Mouse (Mus musculus) thymus, postnatal 0 days (tissue): ENCODE measurements around the gene Kcnc3. TPM values are rescaled to one million over a fixed set of nuclear protein-coding genes. Genes with fewer than 3 reads are reported as not detected.

Experiments used
- DNase-seq: peaks from one replicate; pipeline ENCODE4 v3.0.0-alpha.2; 2015; ENCODE audit warnings: low spot score
- polyA plus RNA-seq: library from polyadenylated mRNA; unstranded; fragments of >200 nt; fragmentation: Nextera tagmentation; extraction: Ambion mirVana; gene quantifications from 2 replicates; pipeline ENCODE4 v1.2.1, GENCODE M21; 2015

The Kcnc3 gene
- polyA plus RNA-seq, 1 experiment from 2014 or later, result not detected

DNA sequence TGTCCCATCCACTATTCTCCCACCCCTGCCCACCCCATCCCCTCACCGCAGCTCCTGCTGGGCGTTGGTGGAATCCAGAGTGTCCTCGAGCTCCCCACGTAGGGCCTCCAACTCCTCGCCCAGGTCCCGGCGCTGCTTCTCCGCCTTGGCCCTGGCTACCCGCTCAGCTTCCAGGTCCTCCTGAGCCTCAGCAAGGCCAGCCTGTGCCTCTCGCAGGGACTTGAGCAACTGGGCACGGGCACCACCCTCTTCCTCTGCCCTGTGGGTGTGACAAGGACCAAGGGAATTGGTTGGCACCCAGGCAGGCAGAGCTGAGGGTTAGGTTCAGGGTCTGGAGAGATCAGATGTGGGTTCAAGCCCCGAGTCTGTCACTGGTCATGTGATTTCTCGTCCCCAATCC lies 36.5 kb downstream of the Kcnc3 start:
- no peak for DNase-seq

DNA sequence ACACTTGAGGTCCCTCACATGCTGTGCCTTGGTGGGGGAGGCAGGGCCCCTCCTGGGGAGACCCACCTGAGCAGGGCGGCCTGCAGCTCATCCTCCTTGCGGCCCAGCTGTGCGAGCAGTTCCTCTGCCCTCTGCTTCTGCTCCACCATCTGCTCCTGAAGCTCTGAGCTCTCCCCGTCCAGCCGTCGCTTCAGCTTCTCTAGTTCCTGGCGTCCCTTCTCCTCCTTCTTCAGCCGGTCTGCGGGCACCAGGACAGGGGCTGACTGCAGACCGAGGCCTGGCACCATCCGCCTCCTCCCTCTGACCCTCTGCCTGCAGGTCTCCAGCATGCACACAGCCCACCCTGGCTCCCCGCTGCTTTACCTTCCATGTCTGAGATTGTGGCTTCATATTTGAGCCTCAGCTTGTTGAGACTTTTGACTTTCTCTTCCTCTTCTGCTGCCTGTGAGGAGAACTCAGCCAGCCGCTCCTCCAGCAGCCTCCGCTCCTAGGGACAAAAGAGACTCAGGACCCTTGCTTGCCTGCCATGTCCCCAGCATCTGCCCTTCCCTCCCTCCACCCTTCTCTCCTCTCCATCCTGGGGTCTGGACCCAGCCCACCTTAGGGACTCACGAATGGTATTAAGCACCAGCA lies 38.1 kb downstream of the Kcnc3 start:
- no peak for DNase-seq

DNA sequence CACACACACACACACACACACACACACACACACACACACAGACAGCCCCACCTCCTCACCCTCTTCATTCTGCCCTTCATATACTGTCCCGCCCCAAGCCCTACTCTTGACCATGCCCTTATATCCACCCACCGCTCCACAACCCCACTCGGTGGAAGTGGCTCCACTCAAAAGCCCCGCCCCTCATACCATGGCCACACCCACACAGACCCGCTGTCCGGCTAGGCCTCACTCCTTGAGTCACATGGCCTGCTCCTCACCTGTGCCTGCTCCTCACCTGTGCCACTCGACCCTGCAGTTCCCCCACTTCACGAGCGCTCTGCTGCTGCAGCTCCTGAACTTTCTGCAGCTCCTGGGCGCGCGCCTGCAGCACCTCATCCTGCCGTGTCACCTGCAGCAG lies 40.0 kb downstream of the Kcnc3 start:
- no peak for DNase-seq

DNA sequence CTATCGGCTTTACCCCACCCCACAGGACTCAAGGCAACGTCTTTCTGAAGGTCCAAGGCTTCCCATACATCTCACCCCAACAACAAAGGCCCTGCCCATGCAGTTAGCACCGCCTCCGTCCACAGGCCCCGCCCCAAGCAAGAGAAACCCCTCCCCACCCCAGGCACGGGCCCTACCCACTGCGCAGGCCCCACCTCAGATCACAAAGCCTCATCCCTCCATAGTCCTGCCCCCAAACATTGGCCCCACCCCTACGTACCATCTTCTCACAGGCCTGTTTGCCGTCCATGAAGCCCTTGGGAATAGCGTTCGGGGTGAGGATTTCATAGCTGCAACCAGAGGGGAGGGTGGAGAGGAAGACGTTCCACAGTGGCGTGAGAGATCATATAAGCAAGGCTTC lies 42.2 kb downstream of the Kcnc3 start:
- no peak for DNase-seq

DNA sequence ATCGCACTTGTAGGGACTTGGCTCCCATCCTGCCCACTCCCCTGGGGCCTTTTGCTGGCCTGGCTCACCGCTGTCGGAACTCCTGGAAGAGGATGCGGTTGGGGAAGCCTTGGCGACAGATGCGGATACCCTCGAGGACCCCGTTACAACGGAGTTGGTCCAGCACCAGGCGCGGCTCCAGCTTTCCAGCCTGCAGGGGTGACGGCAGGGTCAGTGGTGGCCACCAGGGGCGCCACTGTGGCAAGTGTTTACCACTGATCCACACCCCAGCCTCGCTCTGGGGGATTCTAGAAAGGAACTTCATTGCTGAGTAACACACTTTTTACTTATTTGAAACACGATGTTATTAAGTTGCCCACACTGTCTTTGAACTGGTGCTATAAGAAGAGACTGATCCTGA lies 42.9 kb downstream of the Kcnc3 start:
- DNase-seq, result no peak

DNA sequence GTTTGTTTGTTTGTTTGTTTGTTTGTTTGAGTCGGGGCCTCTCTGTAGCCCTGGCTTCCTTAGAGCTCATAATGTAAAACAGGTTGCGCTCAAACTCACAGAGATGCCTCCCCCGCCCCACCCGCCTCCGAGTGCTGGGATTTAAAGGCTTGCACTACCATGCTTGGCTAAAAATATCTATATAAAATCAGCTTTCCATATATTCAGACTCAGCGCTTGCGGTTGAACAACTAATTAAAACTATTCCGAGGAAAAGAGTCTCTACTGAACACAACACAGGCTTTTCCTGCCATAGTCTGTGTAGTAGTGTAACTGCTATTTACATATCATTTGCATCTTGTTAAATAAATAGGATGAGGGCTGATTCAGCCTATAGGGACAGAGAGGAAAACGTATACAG lies 46.2 kb downstream of the Kcnc3 start:
- DNase-seq, result no peak

DNA sequence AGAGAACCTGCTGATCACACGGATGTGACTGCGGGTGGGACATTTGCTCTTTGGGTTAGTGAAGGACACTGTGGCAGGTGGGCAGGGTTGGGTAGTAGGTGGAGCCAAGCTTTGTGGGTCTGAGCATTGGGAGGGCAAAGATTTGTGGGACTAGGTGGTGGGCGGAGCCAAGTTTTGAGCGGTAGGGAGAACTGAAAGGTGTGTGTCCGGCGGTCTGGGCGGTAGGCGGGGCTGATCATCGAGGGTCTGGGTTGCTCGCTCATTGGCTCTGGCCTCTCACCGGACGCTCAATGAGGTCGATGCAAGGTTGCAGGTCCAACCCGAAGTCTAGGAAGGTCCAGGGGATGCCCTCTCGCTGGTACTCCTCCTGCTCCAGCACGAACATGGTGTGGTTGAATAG lies 48.2 kb downstream of the Kcnc3 start:
- no peak for DNase-seq

DNA sequence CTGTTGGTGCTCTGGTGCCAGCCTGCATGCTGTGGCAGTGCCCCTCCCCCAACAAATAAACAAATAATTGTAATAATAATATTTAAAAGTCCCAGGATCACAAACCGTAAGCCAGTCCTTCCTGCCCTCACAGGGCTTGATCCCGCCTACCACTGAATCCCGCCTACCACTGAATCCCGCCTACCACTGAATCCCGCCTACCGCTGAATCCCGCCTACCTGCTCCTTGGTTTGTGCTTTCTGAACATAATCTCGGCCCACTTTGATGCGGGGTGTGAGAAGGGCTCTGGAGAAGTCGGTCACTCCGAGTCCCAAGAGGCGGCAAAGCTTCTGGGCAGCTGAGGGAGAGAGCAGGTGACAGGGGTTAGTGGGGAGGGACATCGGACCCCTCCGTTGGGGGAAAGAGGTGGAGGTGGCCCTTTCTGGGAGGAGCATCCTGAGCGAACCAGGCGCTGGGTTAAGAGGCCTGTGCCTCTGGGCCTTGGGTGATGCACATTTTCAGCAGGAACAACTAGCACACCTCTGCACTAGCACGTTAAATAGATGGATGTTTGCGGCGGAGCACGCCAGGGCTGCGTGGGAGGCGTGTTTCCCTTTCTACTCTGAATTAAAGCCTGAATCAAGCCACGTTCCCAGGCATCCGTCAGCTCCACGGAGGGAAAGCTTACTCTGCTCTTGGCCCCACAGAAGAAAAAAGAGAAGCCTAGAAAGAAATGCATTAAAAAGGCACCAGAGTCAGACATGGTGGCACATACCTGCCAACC lies 50.6 kb downstream of the Kcnc3 start:
- no peak for DNase-seq

DNA sequence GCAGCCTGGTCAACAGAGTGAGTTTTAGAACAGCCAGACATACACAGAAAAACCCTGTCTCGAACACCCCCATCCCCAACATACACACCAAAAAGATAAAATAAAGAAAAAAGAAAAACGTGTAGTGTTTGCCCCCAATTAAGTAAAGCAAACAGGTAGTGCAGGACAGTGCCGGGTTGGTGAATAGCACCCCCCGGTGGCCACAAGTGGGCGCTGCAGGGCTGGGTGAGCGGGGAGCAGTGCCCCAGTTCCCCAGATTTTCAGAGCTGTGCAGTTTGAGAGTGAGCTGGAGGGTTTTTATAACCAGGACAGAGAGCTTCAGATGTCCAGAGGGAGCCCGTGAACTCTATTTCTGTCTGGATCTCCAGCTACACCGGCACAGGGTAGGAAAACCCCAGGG lies 51.4 kb downstream of the Kcnc3 start:
- DNase-seq, result no peak

DNA sequence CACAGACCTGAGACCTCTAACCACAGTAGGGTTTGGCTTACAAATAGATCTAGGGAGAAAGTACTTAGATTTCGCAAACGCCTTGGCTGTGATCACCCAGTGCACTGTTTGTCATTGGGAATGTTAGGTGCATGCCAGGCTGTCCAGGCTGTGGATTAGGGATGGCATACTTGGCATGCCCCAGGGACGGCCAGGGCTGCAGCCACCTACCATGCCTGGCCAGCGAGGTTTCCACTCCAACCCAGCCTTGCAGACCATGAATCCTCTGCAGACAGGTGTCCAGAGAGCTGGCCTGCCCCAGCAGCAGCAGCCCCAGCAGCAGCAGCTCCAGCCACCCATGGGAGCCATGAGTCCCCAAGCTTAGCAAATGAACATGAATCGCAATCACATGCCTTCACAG lies 54.8 kb downstream of the Kcnc3 start:
- no peak for DNase-seq

DNA sequence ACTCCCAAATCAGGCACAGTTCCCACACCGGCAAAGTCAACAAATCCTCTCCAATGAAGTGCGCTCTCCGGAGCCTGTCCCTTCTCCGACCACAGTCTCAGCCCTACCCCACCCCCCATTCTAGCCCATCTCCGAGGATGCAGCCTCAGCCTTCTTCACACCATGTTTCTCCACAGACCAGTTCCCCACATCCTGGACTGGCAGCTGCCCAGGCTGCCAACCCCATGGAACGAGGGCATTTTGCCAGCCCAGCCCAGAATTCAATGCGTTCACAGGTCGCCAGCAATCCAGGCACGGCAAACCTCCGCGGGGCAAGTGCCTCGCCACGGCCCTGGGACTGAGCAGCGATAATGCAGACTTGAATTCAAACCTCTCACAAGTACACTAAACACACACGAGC lies 55.5 kb downstream of the Kcnc3 start:
- DNase-seq, result no peak

DNA sequence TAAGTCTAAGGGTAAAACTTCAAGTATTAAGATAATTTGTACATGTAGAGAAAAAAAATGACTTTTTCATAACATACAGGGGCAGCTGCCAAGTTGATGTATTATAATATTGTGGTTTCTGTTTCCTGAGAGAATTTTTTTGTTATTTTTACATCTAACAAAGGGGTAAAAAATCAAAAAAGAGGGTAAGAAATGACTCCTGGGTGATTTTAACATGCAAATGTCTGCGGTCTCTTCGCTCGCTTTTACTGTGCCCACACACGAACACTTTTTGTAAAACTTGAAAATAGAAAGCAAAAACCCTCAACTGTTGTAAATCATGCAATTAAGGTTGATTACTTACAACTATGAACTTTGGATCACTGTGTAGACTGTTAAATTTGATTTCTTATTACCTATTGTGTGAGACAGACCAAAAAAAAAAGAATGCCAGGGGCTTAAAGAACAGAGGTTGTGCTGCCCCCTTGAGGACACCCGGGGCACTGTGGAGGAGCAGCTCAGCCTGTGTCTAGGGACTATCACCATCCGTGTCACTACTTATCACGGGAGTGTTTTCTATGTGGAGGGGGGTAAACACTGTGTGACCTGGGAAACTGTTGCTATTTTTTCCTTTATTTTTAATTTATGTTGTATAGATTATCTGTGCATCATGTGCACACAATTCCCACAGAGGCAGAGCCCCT lies 56.7 kb downstream of the Kcnc3 start:
- peak; percentile 49 for DNase-seq

DNA sequence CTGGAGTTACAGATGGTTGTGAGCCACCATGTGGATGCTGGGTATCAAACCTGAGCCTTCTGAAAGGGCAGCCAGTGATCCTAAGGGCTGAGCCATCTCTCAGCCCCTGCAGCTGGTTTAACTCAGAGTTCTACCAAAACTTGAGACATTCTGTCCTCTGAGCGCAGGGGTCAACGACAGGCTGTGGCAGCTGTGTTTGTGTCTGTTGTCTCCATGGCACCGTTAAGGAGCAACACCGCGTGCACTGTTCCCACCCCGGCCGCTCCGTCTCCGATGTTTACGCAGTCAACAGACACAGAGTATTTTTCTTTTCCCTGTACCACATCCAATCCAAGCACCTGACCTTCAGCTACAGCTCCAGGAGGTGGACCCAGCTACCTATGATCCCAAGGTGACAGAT lies 57.3 kb downstream of the Kcnc3 start:
- no peak for DNase-seq

DNA sequence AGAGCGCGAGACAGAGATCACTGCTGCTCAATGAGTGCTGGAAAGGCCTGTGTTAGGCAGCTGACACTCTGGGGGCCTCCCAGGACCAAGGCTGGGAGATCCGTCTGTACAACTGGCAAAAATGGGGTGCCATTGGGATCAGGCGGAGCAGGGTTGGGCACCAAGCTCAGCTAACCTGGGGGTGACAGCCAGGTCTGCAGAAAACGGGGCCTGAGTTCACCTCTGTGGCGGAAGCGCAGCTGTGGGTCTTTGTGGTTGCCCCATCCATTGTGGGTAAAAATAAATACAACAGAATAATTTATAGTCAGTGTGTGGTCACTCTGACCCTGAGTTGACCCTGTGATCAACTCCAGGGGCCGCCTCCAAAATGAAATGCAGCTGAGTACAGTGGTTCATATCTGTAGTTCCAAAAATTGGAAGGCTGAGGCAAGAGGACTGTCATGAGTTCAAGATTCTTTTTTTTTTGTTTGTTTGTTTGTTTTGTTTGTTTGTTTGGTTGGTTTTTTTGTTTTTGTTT lies 58.7 kb downstream of the Kcnc3 start:
- no peak for DNase-seq

DNA sequence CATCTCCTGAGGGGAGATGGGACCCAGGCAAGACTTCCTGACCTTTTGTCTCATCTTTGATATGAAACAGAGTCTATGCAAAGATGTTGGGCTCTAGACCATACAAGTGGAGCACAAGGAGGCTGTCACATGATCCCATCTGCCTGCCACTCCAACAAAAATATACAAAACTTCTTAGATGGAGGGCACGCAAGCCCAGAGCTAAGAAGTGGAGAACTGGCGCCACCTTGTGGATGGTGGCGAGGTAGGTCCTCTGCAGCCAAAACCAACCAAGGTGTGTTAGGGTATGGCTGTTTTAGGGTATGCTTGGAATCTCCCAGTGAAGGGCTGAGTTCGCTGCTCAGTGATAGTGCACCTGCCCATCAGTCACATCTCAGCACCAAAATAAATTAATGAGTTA lies 59.5 kb downstream of the Kcnc3 start:
- peak; percentile 57 for DNase-seq

DNA sequence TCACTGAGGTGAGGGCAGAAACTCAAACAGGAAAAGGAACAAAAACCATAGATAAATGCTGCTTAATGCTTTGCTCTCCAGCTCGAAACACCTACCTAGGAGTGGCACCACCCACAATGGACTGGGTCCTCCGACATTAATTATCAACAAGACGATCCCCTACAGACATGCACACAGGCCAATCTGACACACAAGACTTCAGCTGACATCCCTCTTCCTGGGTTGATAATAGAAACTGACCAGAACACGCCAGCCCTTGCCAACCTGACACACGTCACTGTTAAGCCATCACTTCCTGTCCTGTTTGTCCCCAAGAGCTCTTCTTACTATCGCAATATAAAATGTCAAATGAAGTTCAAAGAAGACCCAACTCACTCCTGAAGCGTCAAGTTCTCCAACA lies 61.0 kb downstream of the Kcnc3 start:
- no peak for DNase-seq

DNA sequence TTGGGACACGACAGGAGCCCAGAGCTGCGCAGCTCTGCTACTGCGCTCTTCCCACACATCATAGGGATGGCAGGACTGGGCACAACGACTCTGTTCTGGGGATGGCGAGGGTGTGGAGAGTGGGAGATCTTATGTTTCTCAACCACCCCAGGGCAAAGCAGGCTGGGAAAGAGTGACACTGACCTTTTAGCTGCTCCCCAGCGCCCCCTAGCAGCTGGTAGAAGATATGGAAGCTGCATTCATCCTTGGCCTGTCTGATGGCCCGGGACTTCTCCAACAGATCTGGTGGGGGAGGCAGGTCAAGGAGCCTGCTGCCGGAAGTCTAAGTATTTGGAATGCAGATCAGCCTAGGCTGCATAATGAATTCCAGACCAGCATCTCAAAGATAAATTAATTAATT lies 63.3 kb downstream of the Kcnc3 start:
- DNase-seq, result peak; percentile 23

Other genes starting within 250 kb of the Kcnc3 start
- gene Syt3, start 206.6 kb upstream of the Kcnc3 start, polyA plus RNA-seq, result 0.26 and 0.38 TPM in 2 replicates
- 0.59 and 0.90 TPM in 2 replicates for gene 1700008O03Rik, start 204.8 kb upstream of the Kcnc3 start, polyA plus RNA-seq
- gene Lrrc4b, start 161.6 kb upstream of the Kcnc3 start, polyA plus RNA-seq, result 0.05 TPM in 1 of 2 replicates, not detected in the other
- gene Aspdh, start 125.3 kb upstream of the Kcnc3 start, polyA plus RNA-seq, result not detected in 2 replicates
- 30.6 and 37.4 TPM in 2 replicates for gene Josd2, start 122.7 kb upstream of the Kcnc3 start, polyA plus RNA-seq
- 83.8 and 85.5 TPM in 2 replicates for gene Emc10, start 94.1 kb upstream of the Kcnc3 start, polyA plus RNA-seq
- 9.5 and 13.4 TPM in 2 replicates for gene Fam71e1, start 94.1 kb upstream of the Kcnc3 start, polyA plus RNA-seq
- 0.55 TPM in 2 replicates for gene Mybpc2, start 66.0 kb upstream of the Kcnc3 start, polyA plus RNA-seq
- 16.3 and 17.7 TPM in 2 replicates for gene Spib, start 58.6 kb upstream of the Kcnc3 start, polyA plus RNA-seq
- 104 and 118 TPM in 2 replicates for gene Pold1, start 41.8 kb upstream of the Kcnc3 start, polyA plus RNA-seq
- 96.9 and 101 TPM in 2 replicates for gene Nr1h2, start 36.7 kb upstream of the Kcnc3 start, polyA plus RNA-seq
- 11.1 and 11.3 TPM in 2 replicates for gene Napsa, start 18.3 kb upstream of the Kcnc3 start, polyA plus RNA-seq
- 0.66 and 1.0 TPM in 2 replicates for gene Myh14, start 80.2 kb downstream of the Kcnc3 start, polyA plus RNA-seq
- gene Izumo2, start 118.1 kb downstream of the Kcnc3 start, polyA plus RNA-seq, result not detected in 2 replicates
- 63.7 and 66.8 TPM in 2 replicates for gene Vrk3, start 157.7 kb downstream of the Kcnc3 start, polyA plus RNA-seq
- 0.82 and 1.7 TPM in 2 replicates for gene Zfp473, start 160.4 kb downstream of the Kcnc3 start, polyA plus RNA-seq
- 88.1 and 109 TPM in 2 replicates for gene Nup62, start 225.4 kb downstream of the Kcnc3 start, polyA plus RNA-seq
- gene Il4i1, start 225.7 kb downstream of the Kcnc3 start, polyA plus RNA-seq, result 23.6 and 28.0 TPM in 2 replicates
- 3.4 and 3.7 TPM in 2 replicates for gene Atf5, start 226.0 kb downstream of the Kcnc3 start, polyA plus RNA-seq